Mouse (Mus musculus) E14TG2a.4 (cell line): Measurements from ENCODE around the gene Nfic.
A peak's percentile ranks its signal among the peaks of the same experiment; 100 is the strongest.

ENCODE experiments used
- H3K27me3 ChIP-seq: 2 replicates; pipeline ENCODE4 v1.6.1; 2014; ENCODE audit warnings: low read length, control low read depth; ENCODE audit not compliant: insufficient read depth
- H3K36me3 ChIP-seq: 2 replicates; pipeline ENCODE4 v1.6.1; 2014; ENCODE audit warnings: low read length, control low read depth; ENCODE audit not compliant: insufficient read depth
- H3K4me1 ChIP-seq: replicated peaks from 2 replicates; pipeline ENCODE4 v1.6.1; 2014; ENCODE audit warnings: low read depth, low read length, control low read depth
- H3K4me3 ChIP-seq: replicated peaks from 2 replicates; pipeline ENCODE4 v1.5.1; 2014; ENCODE audit warnings: mild to moderate bottlenecking, low read length
- H3K9me3 ChIP-seq: 2 replicates; pipeline ENCODE4 v1.6.1; 2014; ENCODE audit warnings: low read length, control low read depth
- CTCF ChIP-seq: conservative IDR thresholded peaks from 2 replicates; pipeline ENCODE4 v1.5.1; 2014; ENCODE audit warnings: low read length
- NANOG ChIP-seq: IDR thresholded peaks from 2 replicates; pipeline ENCODE4 v1.6.1; 2014; ENCODE audit warnings: borderline replicate concordance, low read length, mixed read lengths
- POU5F1 ChIP-seq: IDR thresholded peaks from 2 replicates; pipeline ENCODE4 v1.6.1; 2014; ENCODE audit warnings: low read length, borderline replicate concordance

Gene Nfic

DNA sequence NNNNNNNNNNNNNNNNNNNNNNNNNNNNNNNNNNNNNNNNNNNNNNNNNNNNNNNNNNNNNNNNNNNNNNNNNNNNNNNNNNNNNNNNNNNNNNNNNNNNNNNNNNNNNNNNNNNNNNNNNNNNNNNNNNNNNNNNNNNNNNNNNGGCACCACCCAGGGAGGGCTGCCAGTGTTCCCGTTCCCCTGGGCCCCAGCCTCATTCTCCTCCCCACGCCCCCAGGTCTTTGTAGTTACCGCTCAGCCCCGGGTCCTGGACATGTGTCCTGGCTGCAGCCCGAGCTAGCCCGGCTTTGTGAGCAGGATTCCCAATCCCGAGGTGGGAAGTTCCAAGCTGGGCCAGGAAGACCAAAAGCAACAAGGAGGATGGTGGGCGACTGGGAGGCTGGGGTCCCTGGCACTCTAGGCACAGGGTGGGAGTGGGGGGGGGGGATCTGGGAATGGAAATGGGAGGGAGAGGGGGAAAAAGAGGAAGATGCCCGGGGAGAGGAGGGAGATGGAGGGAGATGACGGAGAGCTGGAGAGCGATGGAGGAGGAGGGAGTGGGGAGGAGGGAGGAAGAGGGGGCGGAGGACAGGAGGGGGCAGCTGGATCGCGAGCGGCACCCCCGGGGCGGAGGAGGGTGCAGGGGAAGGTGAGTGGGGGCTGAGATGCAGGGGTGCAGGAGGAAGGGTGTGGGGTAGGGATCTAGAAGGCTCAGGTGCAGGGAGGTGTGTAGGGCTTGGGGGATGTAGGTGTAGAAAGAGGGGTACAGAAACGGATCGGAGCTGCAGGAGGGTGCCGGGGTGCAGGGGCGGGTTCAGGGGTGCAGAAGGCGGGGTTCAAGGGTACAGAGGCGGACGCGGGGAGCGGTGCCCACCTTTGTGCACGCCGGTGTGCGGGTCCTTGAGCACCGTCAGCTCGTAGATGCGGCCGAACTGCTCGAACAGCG lies 26.4 kb upstream of the Nfic start:
- H3K27me3 ChIP-seq, result peaks cover 25% of the 10 kb centered on the region
- peaks cover 12% of the 10 kb centered on the region for H3K36me3 ChIP-seq
- peaks cover 72% of the 10 kb centered on the region for H3K4me1 ChIP-seq
- H3K9me3 ChIP-seq, result no peaks in the 10 kb centered on the region
- H3K4me3 ChIP-seq, result peak overlapping the region; percentile 84
- TF ChIP-seq NANOG (no peak), CTCF (no peak)

DNA sequence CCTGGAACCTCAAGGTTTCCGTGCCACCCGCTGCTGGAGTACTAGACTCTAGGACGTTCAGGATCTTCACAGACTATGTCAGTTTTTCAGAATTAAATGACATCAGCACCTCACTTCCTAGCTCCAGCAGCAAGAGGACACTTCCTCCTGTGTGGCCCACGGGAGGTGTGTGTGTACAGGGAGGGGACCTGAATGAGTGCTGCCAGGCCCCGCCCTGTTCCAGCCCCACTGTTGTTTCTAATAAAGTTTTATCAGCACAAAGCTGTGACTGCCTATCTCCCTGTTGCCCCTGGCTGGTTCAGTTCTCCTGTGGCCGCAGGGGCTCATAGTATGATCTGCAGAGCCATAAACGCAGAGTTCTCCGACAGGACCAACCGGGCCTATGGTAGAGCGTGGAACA lies 19.0 kb upstream of the Nfic start:
- Histone ChIP-seq H3K9me3 (no peaks in the 10 kb centered on the region), H3K36me3 (peaks cover 9% of the 10 kb centered on the region; the same call in 1 of the 2 replicates), H3K27me3 (peaks cover 66% of the 10 kb centered on the region), H3K4me1 (peaks cover 70% of the 10 kb centered on the region), H3K4me3 (peak overlapping the region; percentile 46)
- TF ChIP-seq CTCF (no peak), POU5F1 (no peak), NANOG (no peak)

DNA sequence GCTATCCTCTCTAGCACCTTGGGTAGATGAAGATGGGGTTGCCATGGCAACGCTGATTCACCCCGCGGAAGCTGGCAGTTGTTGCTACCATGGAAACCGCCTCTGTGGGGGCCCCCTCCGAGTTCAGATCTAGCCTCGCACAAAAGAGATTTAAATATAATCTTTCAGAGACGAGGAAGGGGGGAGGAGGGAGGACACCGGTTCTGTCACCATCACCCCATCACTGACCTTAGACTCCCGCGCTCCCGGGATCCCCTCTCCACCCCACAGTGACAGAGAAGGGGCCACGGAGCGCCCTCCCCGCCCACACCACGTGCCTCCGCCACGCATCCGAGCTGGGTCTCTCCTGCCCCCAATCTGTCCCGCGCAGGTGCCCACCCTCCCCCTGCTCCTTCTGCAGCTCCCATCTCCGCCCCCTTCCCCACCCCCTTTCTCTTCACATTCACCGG lies 17.6 kb upstream of the Nfic start:
- H3K36me3 ChIP-seq, result peaks cover 9% of the 10 kb centered on the region; the same call in 1 of the 2 replicates
- H3K9me3 ChIP-seq, result no peaks in the 10 kb centered on the region
- H3K4me1 ChIP-seq, result peaks cover 74% of the 10 kb centered on the region
- TF ChIP-seq NANOG (no peak), CTCF (no peak), POU5F1 (no peak)
- peaks cover 65% of the 10 kb centered on the region for H3K27me3 ChIP-seq
- H3K4me3 ChIP-seq, result peak overlapping the region; percentile 46

DNA sequence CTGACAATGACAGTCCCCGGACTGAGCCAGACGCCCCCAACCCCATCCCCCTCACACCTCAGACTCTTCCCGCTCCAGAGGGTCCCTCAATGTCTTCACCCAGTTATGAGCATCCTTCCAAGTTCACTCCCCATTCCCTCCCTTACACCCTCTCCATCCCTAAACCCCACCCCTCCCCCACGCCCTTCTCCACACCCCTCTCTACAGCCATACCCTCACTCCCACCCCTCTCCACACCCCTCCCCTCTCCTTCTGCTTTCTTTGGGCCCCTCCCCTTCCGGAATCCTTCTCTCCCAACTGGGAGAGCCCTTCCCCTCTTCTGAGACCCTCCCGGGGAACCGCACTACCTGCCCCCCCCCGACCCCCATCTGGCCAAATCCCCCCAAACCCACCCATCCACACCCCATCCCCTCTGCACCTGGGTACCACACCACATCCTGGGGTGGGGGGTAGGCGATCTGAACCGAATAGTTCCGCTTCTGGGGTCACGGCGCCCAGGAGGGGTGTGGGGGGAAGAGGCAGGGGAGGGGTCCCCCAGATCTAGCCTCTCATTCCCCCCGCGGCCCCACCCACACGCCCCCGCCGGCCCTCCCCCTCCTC lies 17.1 kb upstream of the Nfic start:
- TF ChIP-seq CTCF (no peak), NANOG (no peak), POU5F1 (no peak)
- Histone ChIP-seq H3K36me3 (peaks cover 12% of the 10 kb centered on the region), H3K4me3 (no peak overlapping the region), H3K9me3 (no peaks in the 10 kb centered on the region), H3K4me1 (peaks cover 75% of the 10 kb centered on the region), H3K27me3 (peaks cover 65% of the 10 kb centered on the region)

DNA sequence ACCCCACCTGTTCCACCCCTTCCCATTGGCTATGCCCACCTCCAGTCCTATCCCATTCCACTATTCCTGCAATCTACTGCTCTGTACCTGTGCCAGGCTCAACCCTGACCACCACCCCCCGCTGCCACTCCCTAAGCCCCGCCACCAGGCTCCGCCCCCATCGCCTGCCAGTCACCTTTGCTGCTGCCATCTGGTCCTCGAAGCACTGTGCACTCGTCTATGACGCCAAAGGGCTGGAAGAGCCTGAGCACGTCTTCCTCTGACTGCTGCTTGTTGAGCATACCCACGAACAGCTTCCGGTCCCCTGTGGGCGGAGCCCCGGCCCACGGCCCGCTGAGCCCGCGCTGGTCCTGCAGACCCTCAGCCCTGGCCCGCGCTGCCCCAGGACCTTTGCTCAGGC lies 15.0 kb upstream of the Nfic start:
- Histone ChIP-seq H3K27me3 (peaks cover 49% of the 10 kb centered on the region), H3K9me3 (no peaks in the 10 kb centered on the region)
- no peak for TF ChIP-seq NANOG
- no peak for TF ChIP-seq CTCF
- no peak for TF ChIP-seq POU5F1

DNA sequence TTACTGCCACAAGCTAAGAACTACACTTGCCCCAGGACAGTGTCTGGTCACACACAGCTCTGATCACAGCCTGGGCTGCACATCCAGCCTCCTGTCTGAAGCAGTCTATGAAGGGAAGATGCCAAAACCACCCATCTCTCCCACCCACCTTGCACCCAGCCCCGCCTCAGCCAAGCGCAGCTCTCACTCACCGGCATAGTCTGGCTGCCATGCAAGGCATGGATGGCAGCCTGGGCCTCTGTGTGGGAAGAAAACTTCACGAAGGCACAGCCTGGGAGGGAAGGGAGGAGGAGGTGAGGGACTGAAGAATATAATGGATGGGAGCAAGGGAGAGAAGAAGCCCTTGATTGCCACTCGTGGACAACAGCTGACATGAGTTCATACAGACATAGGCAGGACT lies 13.8 kb upstream of the Nfic start:
- no peaks in the 10 kb centered on the region for H3K9me3 ChIP-seq
- peaks cover 75% of the 10 kb centered on the region for H3K4me1 ChIP-seq
- H3K27me3 ChIP-seq, result peaks cover 38% of the 10 kb centered on the region
- no peak overlapping the region for H3K4me3 ChIP-seq
- peaks cover 12% of the 10 kb centered on the region for H3K36me3 ChIP-seq
- no peak for TF ChIP-seq POU5F1
- no peak for TF ChIP-seq NANOG
- TF ChIP-seq CTCF, result no peak

More for the DNA sequence above, 15.0 kb upstream of the Nfic start:
- H3K4me1 ChIP-seq, result peaks cover 77% of the 10 kb centered on the region
- H3K36me3 ChIP-seq, result peaks cover 12% of the 10 kb centered on the region
- H3K4me3 ChIP-seq, result peak overlapping the region; percentile 53

DNA sequence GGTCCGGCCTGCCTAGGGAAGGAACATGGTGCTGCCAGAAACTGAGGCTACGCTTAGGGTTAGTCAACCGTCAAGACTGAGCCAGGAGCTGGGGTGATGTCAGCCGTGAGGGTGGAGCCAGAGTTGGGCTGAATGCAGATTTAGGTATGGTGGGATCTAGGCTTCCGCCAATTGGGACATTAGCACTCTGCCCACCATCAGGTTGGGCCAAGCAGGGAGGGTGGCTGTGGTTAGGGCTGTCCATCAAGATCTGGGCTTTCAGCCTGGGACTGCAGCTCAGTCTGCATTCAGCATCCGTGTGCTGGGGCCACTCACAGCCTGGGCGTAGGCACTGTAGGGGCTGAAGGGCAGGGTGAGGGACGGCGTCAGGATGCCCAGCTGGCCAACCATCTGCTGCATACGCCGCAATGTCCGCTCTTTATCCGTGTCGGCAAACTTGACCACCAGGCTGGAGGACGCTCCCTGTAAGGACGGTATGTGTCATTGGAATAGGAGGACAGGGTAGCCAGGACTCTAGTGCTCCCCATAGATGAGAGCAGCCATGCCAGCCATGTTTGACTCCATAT lies 12.3 kb upstream of the Nfic start:
- H3K4me1 ChIP-seq, result peaks cover 78% of the 10 kb centered on the region
- TF ChIP-seq CTCF (no peak), POU5F1 (no peak), NANOG (no peak)
- H3K9me3 ChIP-seq, result no peaks in the 10 kb centered on the region
- peaks cover 36% of the 10 kb centered on the region for H3K27me3 ChIP-seq
- H3K36me3 ChIP-seq, result peaks cover 12% of the 10 kb centered on the region
- no peak overlapping the region for H3K4me3 ChIP-seq

DNA sequence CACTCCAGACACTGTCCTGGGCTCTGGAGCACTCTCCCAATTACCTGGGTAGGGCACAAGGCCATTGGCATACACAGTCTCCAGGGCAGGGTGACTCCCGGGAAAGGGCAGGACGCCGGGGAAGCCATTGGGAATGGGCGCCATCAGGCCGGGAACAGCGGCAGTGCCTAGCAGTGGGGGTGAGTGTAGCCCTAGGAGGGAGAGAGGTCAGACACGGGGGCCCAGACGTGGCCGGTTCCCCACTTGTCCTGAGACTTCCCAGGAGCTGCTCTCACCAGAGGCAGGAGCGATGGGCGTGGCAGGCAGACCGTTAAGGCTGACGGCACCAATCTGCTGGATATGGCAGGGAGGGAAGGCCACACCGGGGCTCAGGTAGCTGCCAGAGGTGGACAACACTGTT lies 11.4 kb upstream of the Nfic start:
- Histone ChIP-seq H3K27me3 (peaks cover 36% of the 10 kb centered on the region), H3K4me3 (peak overlapping the region; percentile 57; the same call in 1 of the 2 replicates), H3K36me3 (peaks cover 12% of the 10 kb centered on the region), H3K4me1 (peaks cover 82% of the 10 kb centered on the region), H3K9me3 (no peaks in the 10 kb centered on the region)
- no peak for TF ChIP-seq CTCF
- TF ChIP-seq NANOG, result no peak
- TF ChIP-seq POU5F1, result no peak
